Mouse (Mus musculus) embryo, embryonic 10 days (tissue): ENCODE results near the gene Gm30737.
"Not testable (repeated sequence)": the region's sequence is repeated elsewhere in the genome, so short reads cannot be mapped to it uniquely, and the experiment has no call there.

ENCODE experiments used
- DNase-seq: peaks from one replicate; pipeline ENCODE4 v3.0.0-alpha.2; 2015; ENCODE audit warnings: low spot score

Gene Gm30737

DNA sequence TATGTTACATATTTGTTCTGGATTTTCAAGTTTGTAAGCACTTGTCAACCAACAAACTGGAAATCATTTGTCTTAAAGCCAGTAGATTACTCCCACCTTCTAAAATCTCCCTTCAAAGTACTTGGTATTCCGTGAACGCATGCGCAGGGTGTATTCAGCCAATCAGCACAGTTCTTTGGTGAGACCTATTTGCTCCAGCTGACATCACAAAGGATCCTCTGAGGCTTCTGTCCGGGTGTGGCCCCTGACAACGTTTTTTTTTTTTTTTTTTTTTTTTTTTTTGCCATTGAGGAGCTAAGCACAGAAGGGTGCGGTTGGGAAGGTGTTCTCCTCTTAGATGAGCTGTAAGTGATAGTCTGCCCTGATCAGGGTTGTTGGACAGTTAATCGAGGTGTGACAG is at the start of gene Gm30737:
Gene Gm30737, plus strand, starts transcription at position 301 of the 400 bp plus-strand sequence.
- not testable (repeated sequence) for DNase-seq
